Mouse (Mus musculus): Measurements from ENCODE around the gene Zdhhc13. TPM values are rescaled to one million over a fixed set of nuclear protein-coding genes. Genes with fewer than 3 reads are reported as not detected.

The Zdhhc13 gene
- total and polyA plus RNA-seq, 2 experiments from 2014 or later: 28.3 to 58.9 TPM

DNA sequence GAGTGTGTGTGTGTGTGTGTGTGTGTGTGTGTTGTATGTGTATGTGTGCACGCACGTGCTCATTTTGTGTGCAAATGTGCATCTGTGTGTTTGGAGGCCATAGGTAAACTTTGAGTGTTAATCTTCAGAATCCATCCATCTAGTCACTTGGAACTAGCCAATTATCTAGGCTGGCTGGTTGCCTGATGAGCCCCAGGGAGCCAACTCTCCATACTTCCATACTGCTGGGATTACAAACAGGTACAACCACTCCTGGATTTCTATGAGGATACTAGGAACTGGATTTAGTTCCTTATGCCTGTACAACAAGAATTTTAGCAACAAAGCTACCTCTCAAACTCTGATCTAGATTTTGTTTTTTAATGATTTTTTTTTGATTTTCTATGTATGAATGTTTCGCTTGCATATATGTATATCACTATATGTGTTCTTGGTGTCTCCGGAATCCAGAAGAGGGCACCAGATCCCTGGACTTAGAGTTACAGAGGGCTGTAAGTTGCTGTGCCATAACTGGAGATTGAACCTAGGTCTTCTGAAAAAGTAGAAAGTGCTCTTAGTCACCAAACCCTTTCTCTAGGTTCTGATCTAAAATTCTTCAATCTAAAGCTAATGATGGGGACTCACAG lies 32.4 kb upstream of the Zdhhc13 start:
- no peak overlapping the region for H3K9ac ChIP-seq
- H3K27ac ChIP-seq (ENCODE audit: low read depth, low read length): no peak overlapping the region
- DNase-seq (peak; percentile 45), ATAC-seq (peak; percentile 51; the same call in 1 of the 2 replicates)
- no peaks in the 10 kb centered on the region for H3K9me3 ChIP-seq (ENCODE audit: low read length)
- H3K36me3 ChIP-seq (ENCODE audit: insufficient read depth): no peaks in the 10 kb centered on the region
- no peak overlapping the region for H3K4me3 ChIP-seq (ENCODE audit: low read depth, low read length)
- H3K27me3 ChIP-seq (ENCODE audit: insufficient read depth, low read length): no peaks in the 10 kb centered on the region
- H3K4me2 ChIP-seq (ENCODE audit: low read depth): no peak overlapping the region
- 95% methylated on average over 4 of the region's 4 CpGs for WGBS
- peak; percentile 37; the same call in 1 of the 2 replicates for TF ChIP-seq CTCF (IDR thresholded peaks at IDR 0.05; ENCODE audit: low read depth)
- no peaks in the 10 kb centered on the region for H3K4me1 ChIP-seq (ENCODE audit: insufficient read depth)

- no peak overlapping the region for H3K9ac ChIP-seq
- 71% methylated on average over 1 of the region's 1 CpGs for WGBS
- no peak for TF ChIP-seq CTCF (IDR thresholded peaks at IDR 0.05; ENCODE audit: low read depth)
- no peaks in the 10 kb centered on the region for H3K27me3 ChIP-seq (ENCODE audit: insufficient read depth, low read length)
- H3K4me1 ChIP-seq (ENCODE audit: insufficient read depth): no peaks in the 10 kb centered on the region
- no peak overlapping the region for H3K4me2 ChIP-seq (ENCODE audit: low read depth)
- H3K36me3 ChIP-seq (ENCODE audit: insufficient read depth): no peaks in the 10 kb centered on the region
- ATAC-seq (no peak), DNase-seq (no peak)
- no peaks in the 10 kb centered on the region for H3K9me3 ChIP-seq (ENCODE audit: low read length)
- H3K27ac ChIP-seq (ENCODE audit: low read depth, low read length): no peak overlapping the region
- no peak overlapping the region for H3K4me3 ChIP-seq (ENCODE audit: low read depth, low read length)
Observed at GRCm38 (mm10) chr7:48758083-48758482, 30.7 kb upstream of the Zdhhc13 start.

- no peak for TF ChIP-seq CTCF (IDR thresholded peaks at IDR 0.05; ENCODE audit: low read depth)
- Histone ChIP-seq H3K9me3 (ENCODE audit: low read length) (no peaks in the 10 kb centered on the region), H3K4me1 (ENCODE audit: insufficient read depth) (no peaks in the 10 kb centered on the region), H3K9ac (no peak overlapping the region), H3K36me3 (ENCODE audit: insufficient read depth) (no peaks in the 10 kb centered on the region), H3K27me3 (ENCODE audit: insufficient read depth, low read length) (no peaks in the 10 kb centered on the region), H3K4me3 (ENCODE audit: low read depth, low read length) (no peak overlapping the region), H3K4me2 (ENCODE audit: low read depth) (no peak overlapping the region), H3K27ac (ENCODE audit: low read depth, low read length) (no peak overlapping the region)
- 66% methylated on average over 1 of the region's 1 CpGs for WGBS
- ATAC-seq (no peak), DNase-seq (no peak)
Observed at GRCm38 (mm10) chr7:48760789-48761188, 28.0 kb upstream of the Zdhhc13 start.

DNA sequence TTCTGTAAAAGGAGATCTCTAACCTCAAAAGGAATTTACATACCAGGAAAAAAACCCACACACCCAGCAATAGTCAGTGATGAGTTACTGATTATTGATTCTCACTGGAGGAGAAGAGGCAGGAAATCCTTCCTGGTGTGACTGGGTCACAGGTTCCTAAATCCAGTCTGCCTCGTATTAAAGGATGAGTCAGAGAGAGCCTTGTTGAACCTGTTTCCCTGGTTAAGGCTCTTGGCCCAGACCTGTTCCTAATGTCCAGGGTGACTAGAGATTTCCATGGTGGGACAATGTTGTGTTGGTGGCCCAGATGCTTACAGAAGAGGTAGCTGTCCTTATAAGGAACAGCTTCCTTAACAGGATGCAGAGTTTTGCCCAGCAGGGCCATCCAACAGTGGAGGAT lies 26.5 kb upstream of the Zdhhc13 start:
- TF ChIP-seq CTCF (IDR thresholded peaks at IDR 0.05; ENCODE audit: low read depth): no peak
- Histone ChIP-seq H3K4me1 (ENCODE audit: insufficient read depth) (no peaks in the 10 kb centered on the region), H3K4me2 (ENCODE audit: low read depth) (no peak overlapping the region), H3K27me3 (ENCODE audit: insufficient read depth, low read length) (no peaks in the 10 kb centered on the region), H3K27ac (ENCODE audit: low read depth, low read length) (no peak overlapping the region), H3K4me3 (ENCODE audit: low read depth, low read length) (no peak overlapping the region), H3K9me3 (ENCODE audit: low read length) (no peaks in the 10 kb centered on the region), H3K9ac (no peak overlapping the region), H3K36me3 (ENCODE audit: insufficient read depth) (no peaks in the 10 kb centered on the region)
- no peak for DNase-seq
- no peak for ATAC-seq
- 71% methylated on average over 1 of the region's 1 CpGs for WGBS

DNA sequence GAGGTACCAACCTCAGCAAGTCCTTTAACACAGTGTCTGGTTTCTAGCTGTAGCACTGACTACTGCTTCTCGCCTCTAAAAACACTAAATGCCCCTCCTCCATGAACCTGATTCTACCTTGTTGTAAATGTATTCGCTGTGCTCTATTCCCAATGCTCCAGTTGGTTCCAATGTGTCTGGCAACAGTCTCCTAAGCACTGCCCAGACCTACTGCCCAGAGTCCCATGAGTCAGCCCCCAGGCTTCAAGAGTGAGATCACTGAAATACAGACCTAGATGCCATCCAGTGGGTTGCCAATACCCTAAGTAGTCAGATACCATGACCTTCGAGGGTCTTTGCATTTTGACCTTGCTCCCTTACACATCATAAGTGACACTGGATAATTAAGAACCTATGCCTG lies 26.1 kb upstream of the Zdhhc13 start:
- Histone ChIP-seq H3K4me1 (ENCODE audit: insufficient read depth) (no peaks in the 10 kb centered on the region), H3K27ac (ENCODE audit: low read depth, low read length) (no peak overlapping the region), H3K4me2 (ENCODE audit: low read depth) (no peak overlapping the region), H3K9ac (no peak overlapping the region), H3K27me3 (ENCODE audit: insufficient read depth, low read length) (no peaks in the 10 kb centered on the region), H3K4me3 (ENCODE audit: low read depth, low read length) (no peak overlapping the region), H3K36me3 (ENCODE audit: insufficient read depth) (no peaks in the 10 kb centered on the region), H3K9me3 (ENCODE audit: low read length) (no peaks in the 10 kb centered on the region)
- 82% methylated on average over 3 of the region's 3 CpGs for WGBS
- no peak for TF ChIP-seq CTCF (IDR thresholded peaks at IDR 0.05; ENCODE audit: low read depth)
- DNase-seq (no peak), ATAC-seq (no peak)

DNA sequence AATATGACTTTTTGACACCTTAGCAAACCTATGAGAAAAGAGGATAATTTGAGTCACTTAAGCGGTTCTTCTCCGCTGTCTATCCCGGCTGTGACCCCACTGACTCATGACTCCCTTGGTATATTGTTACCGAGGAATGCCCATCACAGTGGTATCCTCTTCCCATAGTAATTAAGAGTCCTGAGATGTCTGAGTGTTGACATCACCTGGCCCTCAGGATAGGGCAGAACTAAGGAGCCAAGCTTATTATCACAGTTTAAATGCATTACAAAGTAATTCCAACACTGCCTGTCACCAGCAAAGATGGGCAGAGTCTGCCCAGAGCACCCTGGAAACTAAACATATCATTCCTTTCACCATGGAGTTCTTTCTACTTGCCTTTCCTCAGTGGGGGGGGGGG lies 22.8 kb upstream of the Zdhhc13 start:
- ATAC-seq: no peak
- H3K4me2 ChIP-seq (ENCODE audit: low read depth): no peak overlapping the region
- H3K4me1 ChIP-seq (ENCODE audit: insufficient read depth): no peaks in the 10 kb centered on the region
- H3K9ac ChIP-seq: no peak overlapping the region
- TF ChIP-seq CTCF (IDR thresholded peaks at IDR 0.05; ENCODE audit: low read depth): no peak
- H3K27ac ChIP-seq (ENCODE audit: low read depth, low read length): no peak overlapping the region
- H3K9me3 ChIP-seq (ENCODE audit: low read length): no peaks in the 10 kb centered on the region
- DNase-seq: no peak
- H3K27me3 ChIP-seq (ENCODE audit: insufficient read depth, low read length): no peaks in the 10 kb centered on the region
- 91% methylated on average over 4 of the region's 4 CpGs for WGBS
- no peaks in the 10 kb centered on the region for H3K36me3 ChIP-seq (ENCODE audit: insufficient read depth)
- H3K4me3 ChIP-seq (ENCODE audit: low read depth, low read length): no peak overlapping the region

GRCm38 (mm10) chr7:48769721-48770120 lies 19.1 kb upstream of the Zdhhc13 start:
- Histone ChIP-seq H3K4me2 (ENCODE audit: low read depth) (no peak overlapping the region), H3K36me3 (ENCODE audit: insufficient read depth) (no peaks in the 10 kb centered on the region), H3K9me3 (ENCODE audit: low read length) (no peaks in the 10 kb centered on the region), H3K27me3 (ENCODE audit: insufficient read depth, low read length) (no peaks in the 10 kb centered on the region), H3K4me1 (ENCODE audit: insufficient read depth) (no peaks in the 10 kb centered on the region), H3K9ac (no peak overlapping the region), H3K4me3 (ENCODE audit: low read depth, low read length) (no peak overlapping the region), H3K27ac (ENCODE audit: low read depth, low read length) (no peak overlapping the region)
- peak; percentile 79 for ATAC-seq
- peak; percentile 52 for DNase-seq
- TF ChIP-seq CTCF (IDR thresholded peaks at IDR 0.05; ENCODE audit: low read depth): no peak
- WGBS: 47% methylated on average over 1 of the region's 1 CpGs

All from forebrain, postnatal 0 days (tissue).